Mouse (Mus musculus) thymus, postnatal 25 days (tissue): ENCODE data around the gene Klf9.

Source experiments
- DNase-seq: peaks from one replicate; pipeline ENCODE4 v3.0.0; 2022

Gene Klf9

GRCm38 (mm10) chr19:23164651-23165240, 23.7 kb downstream of the Klf9 start:
- DNase-seq = no peak

- no peak for DNase-seq
These were observed 25.7 kb downstream of the Klf9 start for GRCm38 (mm10) chr19:23166550-23167284.

- DNase-seq = no peak
These were observed 28.1 kb downstream of the Klf9 start for GRCm38 (mm10) chr19:23168899-23169658.

- no peak for DNase-seq
These were observed 28.6 kb downstream of the Klf9 start for GRCm38 (mm10) chr19:23169659-23170050.

- DNase-seq = no peak
These were observed 29.4 kb downstream of the Klf9 start for GRCm38 (mm10) chr19:23170476-23170875.

GRCm38 (mm10) chr19:23171136-23171535, 30.1 kb downstream of the Klf9 start:
- DNase-seq = no peak

- DNase-seq = no peak
These were observed 34.1 kb downstream of the Klf9 start for GRCm38 (mm10) chr19:23175090-23175489.

GRCm38 (mm10) chr19:23175511-23175910, 34.5 kb downstream of the Klf9 start:
- DNase-seq = no peak

- no peak for DNase-seq
These were observed 37.5 kb downstream of the Klf9 start for GRCm38 (mm10) chr19:23178533-23178932.

- DNase-seq = no peak
These were observed 42.5 kb downstream of the Klf9 start for GRCm38 (mm10) chr19:23183493-23183892.

- no peak for DNase-seq
These were observed 43.0 kb downstream of the Klf9 start for GRCm38 (mm10) chr19:23184068-23184467.

GRCm38 (mm10) chr19:23187732-23188131, 46.7 kb downstream of the Klf9 start:
- DNase-seq = no peak

- DNase-seq = no peak
These were observed 48.0 kb downstream of the Klf9 start for GRCm38 (mm10) chr19:23188986-23189385.

- no peak for DNase-seq
These were observed 48.7 kb downstream of the Klf9 start for GRCm38 (mm10) chr19:23189744-23190143.

- DNase-seq = no peak
These were observed 50.5 kb downstream of the Klf9 start for GRCm38 (mm10) chr19:23191486-23191885.

- no peak for DNase-seq
These were observed 52.0 kb downstream of the Klf9 start for GRCm38 (mm10) chr19:23193076-23193475.

- no peak for DNase-seq
These were observed 61.1 kb downstream of the Klf9 start for GRCm38 (mm10) chr19:23202106-23202505.

- DNase-seq = no peak
These were observed 62.6 kb downstream of the Klf9 start for GRCm38 (mm10) chr19:23203505-23204053.

- no peak for DNase-seq
These were observed 70.3 kb downstream of the Klf9 start for GRCm38 (mm10) chr19:23211325-23211724.

GRCm38 (mm10) chr19:23214326-23214725, 73.3 kb downstream of the Klf9 start:
- no peak for DNase-seq
